Mouse (Mus musculus): ENCODE data around the gene Slc12a8.

- TF ChIP-seq CTCF (IDR thresholded peaks at IDR 0.05; ENCODE audit: extremely low read depth, insufficient read depth, low read length), result no peak
- no peak for TF ChIP-seq POLR2A (IDR thresholded peaks at IDR 0.05; ENCODE audit: extremely low read depth, insufficient read depth, low read length)
Observed at GRCm38 (mm10) chr16:33659521-33659920, 142.4 kb downstream of the Slc12a8 start.

All from cortical plate, adult 2 months (tissue).